Mouse (Mus musculus) bone marrow macrophage, adult 2 months (primary cell): Measurements from ENCODE around the gene Nrxn2.

Source experiments
- CTCF ChIP-seq: IDR thresholded peaks from 2 replicates; pipeline ENCODE4 v1.5.1; 2012; ENCODE audit warnings: low read depth, mild to moderate bottlenecking, low read length, moderate library complexity
- POLR2A ChIP-seq: IDR thresholded peaks from 2 replicates; pipeline ENCODE4 v1.6.1; 2012; ENCODE audit warnings: mild to moderate bottlenecking, low read depth, low read length, borderline replicate concordance

- TF ChIP-seq CTCF (peak; percentile 61), POLR2A (no peak)
Measured at GRCm38 (mm10) chr19:6401131-6401815, 17.3 kb upstream of the Nrxn2 start.
